Mouse (Mus musculus) neural tube, embryonic 13.5 days (tissue): Measurements from ENCODE around the gene Parn. TPM values are rescaled to one million over a fixed set of nuclear protein-coding genes. Genes with fewer than 3 reads are reported as not detected.

Experiments
- ATAC-seq: fragments of 200-750 bp; cut with Nextera tagmentation; 2 replicates; pipeline ENCODE4 v1.8.0; 2017; ENCODE audit warnings: low read depth, mild to moderate bottlenecking, moderate TSS enrichment, moderate library complexity
- H3K27ac ChIP-seq: fragments of 300-500 bp; sonication (generic); replicated peaks from 2 replicates; pipeline ENCODE4 v1.5.1; 2015; ENCODE audit warnings: moderate library complexity, mild to moderate bottlenecking, inconsistent platforms
- H3K27me3 ChIP-seq: fragments of 300-500 bp; sonication (generic); 2 replicates; pipeline ENCODE4 v1.6.1; 2015; ENCODE audit warnings: mild to moderate bottlenecking, inconsistent platforms
- H3K36me3 ChIP-seq: fragments of 300-500 bp; sonication (generic); 2 replicates; pipeline ENCODE4 v1.6.1; 2015; ENCODE audit warnings: mild to moderate bottlenecking, inconsistent platforms
- H3K4me1 ChIP-seq: fragments of 300-500 bp; sonication (generic); replicated peaks from 2 replicates; pipeline ENCODE4 v1.6.1; 2015; ENCODE audit warnings: inconsistent platforms
- H3K4me2 ChIP-seq: fragments of 300-500 bp; sonication (generic); 2 replicates; pipeline ENCODE4 v1.6.1; 2015; ENCODE audit warnings: inconsistent platforms, mild to moderate bottlenecking, moderate library complexity
- H3K4me3 ChIP-seq: fragments of 300-500 bp; sonication (generic); 2 replicates; pipeline ENCODE4 v1.5.1; 2015; ENCODE audit warnings: mild to moderate bottlenecking, inconsistent platforms
- H3K9ac ChIP-seq: fragments of 300-500 bp; sonication (generic); 2 replicates; pipeline ENCODE4 v1.6.1; 2015; ENCODE audit warnings: moderate library complexity, mild to moderate bottlenecking, inconsistent platforms
- H3K9me3 ChIP-seq: fragments of 300-500 bp; sonication (generic); 2 replicates; pipeline ENCODE4 v1.6.1; 2016; ENCODE audit warnings: inconsistent platforms
- WGBS: fragments of 180-500 bp; shearing (Covaris S2); methylation state at CpG from one replicate; pipeline ENCODE4 v1.1.7; 2015; 5-methylcytosine and 5-hydroxymethylcytosine counted together
- polyA plus RNA-seq: library from polyadenylated mRNA; unstranded; fragments of >200 nt; fragmentation: Nextera tagmentation; extraction: Ambion mirVana; gene quantifications from 2 replicates; pipeline ENCODE4 v1.2.1, GENCODE M21; 2015

Parn gene
- polyA plus RNA-seq, 1 experiment from 2014 or later: 34.0 TPM

GRCm38 (mm10) chr16:13504476-13504875, 163.5 kb downstream of the Parn start:
- H3K4me2 ChIP-seq: no peak overlapping the region
- H3K27ac ChIP-seq: no peak overlapping the region
- no peak overlapping the region for H3K4me3 ChIP-seq
- no peaks in the 10 kb centered on the region for H3K36me3 ChIP-seq
- ATAC-seq: no peak
- WGBS: 87% methylated on average over 3 of the region's 3 CpGs
- no peaks in the 10 kb centered on the region for H3K4me1 ChIP-seq
- no peaks in the 10 kb centered on the region for H3K27me3 ChIP-seq
- no peaks in the 10 kb centered on the region for H3K9me3 ChIP-seq
- no peak overlapping the region for H3K9ac ChIP-seq

GRCm38 (mm10) chr16:13498923-13499322, 169.0 kb downstream of the Parn start:
- no peak for ATAC-seq
- Histone ChIP-seq H3K4me1 (no peaks in the 10 kb centered on the region), H3K4me2 (no peak overlapping the region), H3K36me3 (no peaks in the 10 kb centered on the region), H3K4me3 (no peak overlapping the region), H3K9ac (no peak overlapping the region), H3K27ac (no peak overlapping the region), H3K27me3 (no peaks in the 10 kb centered on the region), H3K9me3 (no peaks in the 10 kb centered on the region)
- WGBS: 68% methylated on average over 3 of the region's 3 CpGs

DNA sequence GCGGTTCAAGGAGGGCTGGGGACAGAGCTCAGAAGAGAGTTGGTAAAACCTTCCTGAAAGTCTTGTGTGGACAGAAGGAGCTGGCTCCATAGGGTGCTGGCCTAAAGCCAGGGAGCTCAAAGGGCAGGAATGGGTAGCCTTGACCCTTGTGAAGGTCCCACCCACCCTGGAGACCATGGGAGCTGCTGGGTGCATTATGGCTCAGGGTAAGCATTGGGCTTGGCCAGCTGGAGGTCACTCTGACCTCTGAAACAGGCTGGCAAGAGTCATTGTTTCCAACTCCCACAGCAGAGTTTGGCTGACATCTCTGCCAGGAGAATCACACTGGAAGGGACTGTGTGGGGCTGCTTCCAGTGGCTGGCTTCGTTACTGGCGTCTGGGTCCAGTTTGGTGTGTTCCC, 174.0 kb downstream of the Parn start:
- 90% methylated on average over 3 of the region's 3 CpGs for WGBS
- H3K27me3 ChIP-seq: no peaks in the 10 kb centered on the region
- no peaks in the 10 kb centered on the region for H3K4me1 ChIP-seq
- H3K9ac ChIP-seq: no peak overlapping the region
- H3K36me3 ChIP-seq: no peaks in the 10 kb centered on the region
- no peak overlapping the region for H3K4me3 ChIP-seq
- H3K4me2 ChIP-seq: no peak overlapping the region
- H3K9me3 ChIP-seq: no peaks in the 10 kb centered on the region
- no peak for ATAC-seq
- H3K27ac ChIP-seq: no peak overlapping the region

DNA sequence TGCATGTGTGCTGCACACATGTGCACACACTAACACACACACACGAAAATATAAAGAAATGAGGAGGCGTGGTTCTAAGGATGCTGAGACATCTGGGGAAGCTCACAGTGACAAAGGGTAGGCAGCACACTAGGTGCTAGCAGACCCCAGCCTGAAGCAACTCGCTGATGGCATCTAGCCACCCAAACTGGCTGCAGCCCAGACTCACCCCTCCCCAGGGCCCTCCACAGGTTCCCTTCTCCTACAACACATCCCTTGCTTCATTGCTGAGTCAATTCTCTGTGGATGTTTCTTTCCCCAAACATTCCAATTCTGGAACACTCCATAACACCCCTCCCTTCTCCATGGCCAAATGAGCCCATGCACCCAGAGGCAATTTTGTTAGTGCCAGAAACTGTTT, 175.0 kb downstream of the Parn start:
- WGBS: 74% methylated on average over 3 of the region's 3 CpGs

GRCm38 (mm10) chr16:13491776-13492175, 176.2 kb downstream of the Parn start:
- no peaks in the 10 kb centered on the region for H3K36me3 ChIP-seq
- 66% methylated on average over 3 of the region's 3 CpGs for WGBS
- ATAC-seq: no peak

More for the DNA sequence above, 175.0 kb downstream of the Parn start:
- ATAC-seq: no peak
- Histone ChIP-seq H3K4me1 (no peaks in the 10 kb centered on the region), H3K9ac (no peak overlapping the region), H3K36me3 (no peaks in the 10 kb centered on the region), H3K4me3 (no peak overlapping the region), H3K27ac (no peak overlapping the region), H3K9me3 (no peaks in the 10 kb centered on the region), H3K4me2 (no peak overlapping the region), H3K27me3 (no peaks in the 10 kb centered on the region)

More at GRCm38 (mm10) chr16:13491776-13492175, 176.2 kb downstream of the Parn start:
- H3K27ac ChIP-seq: no peak overlapping the region
- no peaks in the 10 kb centered on the region for H3K4me1 ChIP-seq
- no peak overlapping the region for H3K4me2 ChIP-seq
- no peak overlapping the region for H3K9ac ChIP-seq
- no peaks in the 10 kb centered on the region for H3K9me3 ChIP-seq
- H3K27me3 ChIP-seq: no peaks in the 10 kb centered on the region
- no peak overlapping the region for H3K4me3 ChIP-seq

Other genes starting within 250 kb of the Parn start
- gene Bfar, start 3.7 kb upstream of the Parn start, polyA plus RNA-seq: 49.4 and 54.3 TPM in 2 replicates
- gene 3110001I22Rik, start 3.8 kb upstream of the Parn start, polyA plus RNA-seq: 9.1 and 10.0 TPM in 2 replicates
- gene Pla2g10, start 62.8 kb upstream of the Parn start, polyA plus RNA-seq: 1.6 and 2.1 TPM in 2 replicates
- 127 TPM in 2 replicates for gene Rrn3, start 112.5 kb upstream of the Parn start, polyA plus RNA-seq
- 219 and 225 TPM in 2 replicates for gene Ntan1, start 150.7 kb upstream of the Parn start, polyA plus RNA-seq
- 66.0 and 78.6 TPM in 2 replicates for gene Pdxdc1, start 235.0 kb upstream of the Parn start, polyA plus RNA-seq
- 17.2 and 17.7 TPM in 2 replicates for gene Mpv17l, start 235.0 kb upstream of the Parn start, polyA plus RNA-seq